Mouse (Mus musculus): ENCODE results near the gene Ccl28. TPM values are rescaled to one million over a fixed set of nuclear protein-coding genes. Genes with fewer than 3 reads are reported as not detected.
"Not testable (repeated sequence)": the region's sequence is repeated elsewhere in the genome, so short reads cannot be mapped to it uniquely, and the experiment has no call there.

The Ccl28 gene
- polyA plus RNA-seq, 1 experiment from 2014 or later: 0.09 TPM

DNA sequence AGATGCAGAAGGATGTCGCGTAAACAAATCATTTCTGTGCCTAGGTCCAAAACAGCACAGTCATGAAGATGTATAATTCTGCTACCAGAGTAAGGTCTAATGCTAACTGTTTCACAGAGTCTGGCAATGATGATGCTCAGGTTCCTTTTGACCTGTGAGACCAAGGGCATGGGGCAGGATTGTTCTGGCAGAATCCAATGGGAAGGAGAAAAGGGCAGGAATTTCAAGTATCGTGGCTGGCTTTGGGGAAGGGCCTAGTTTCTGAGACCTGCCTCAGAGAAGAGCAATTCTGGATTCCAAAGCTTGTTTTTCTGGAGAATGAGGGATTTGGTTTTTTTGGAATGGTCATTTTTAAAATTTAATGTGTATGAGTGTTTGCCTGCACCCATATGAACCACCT, 4.8 kb upstream of the Ccl28 start:
- H3K4me1 ChIP-seq (ENCODE audit: insufficient read depth): no peaks in the 10 kb centered on the region
- no peak for ATAC-seq (ENCODE audit: insufficient read depth)
- no peaks in the 10 kb centered on the region for H3K27me3 ChIP-seq (ENCODE audit: insufficient read depth, low read length)
- DNase-seq: no peak
- no peak overlapping the region for H3K4me2 ChIP-seq
- 87% methylated on average over 3 of the region's 3 CpGs for WGBS
- H3K27ac ChIP-seq (ENCODE audit: low read depth): no peak overlapping the region
- no peak overlapping the region for H3K4me3 ChIP-seq (ENCODE audit: low read depth, low read length)
- TF ChIP-seq CTCF (IDR thresholded peaks at IDR 0.05; ENCODE audit: low read depth): no peak
- no peak overlapping the region for H3K9ac ChIP-seq
- no peaks in the 10 kb centered on the region for H3K9me3 ChIP-seq (ENCODE audit: low read depth, low read length)
- H3K36me3 ChIP-seq (ENCODE audit: insufficient read depth): no peaks in the 10 kb centered on the region

DNA sequence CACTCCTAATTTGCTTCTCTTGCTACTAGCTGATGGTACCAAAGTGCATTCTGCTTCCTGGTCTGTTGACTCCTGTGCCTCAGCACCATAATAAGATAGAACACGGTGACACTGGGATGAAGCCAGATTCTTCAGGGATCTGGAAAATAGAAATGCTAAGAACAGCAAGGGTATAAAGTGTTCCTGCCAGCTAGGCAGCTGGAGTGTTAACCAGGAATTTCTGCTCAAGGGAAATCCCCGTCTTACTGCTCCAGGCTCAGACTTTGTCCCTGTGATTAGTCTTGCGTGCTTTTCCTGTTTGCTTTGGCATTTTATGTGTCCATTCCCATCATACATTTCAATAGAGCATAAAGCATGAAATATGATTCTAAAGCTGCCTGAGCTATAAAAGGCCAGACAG, 3.9 kb upstream of the Ccl28 start:
- no peak overlapping the region for H3K4me2 ChIP-seq
- no peak overlapping the region for H3K27ac ChIP-seq (ENCODE audit: low read depth)
- H3K27me3 ChIP-seq (ENCODE audit: insufficient read depth, low read length): no peaks in the 10 kb centered on the region
- no peak overlapping the region for H3K9ac ChIP-seq
- 72% methylated on average over 3 of the region's 3 CpGs for WGBS
- no peak for TF ChIP-seq CTCF (IDR thresholded peaks at IDR 0.05; ENCODE audit: low read depth)
- H3K36me3 ChIP-seq (ENCODE audit: insufficient read depth): no peaks in the 10 kb centered on the region
- H3K4me1 ChIP-seq (ENCODE audit: insufficient read depth): no peaks in the 10 kb centered on the region
- H3K4me3 ChIP-seq (ENCODE audit: low read depth, low read length): no peak overlapping the region
- H3K9me3 ChIP-seq (ENCODE audit: low read depth, low read length): no peaks in the 10 kb centered on the region
- no peak for DNase-seq
- no peak for ATAC-seq (ENCODE audit: insufficient read depth)

GRCm38 (mm10) chr13:119625952-119626351, 2.3 kb downstream of the Ccl28 start:
- not testable (repeated sequence) for H3K27ac ChIP-seq (ENCODE audit: low read depth); H3K4me2 ChIP-seq; H3K36me3 ChIP-seq (ENCODE audit: insufficient read depth); H3K9me3 ChIP-seq (ENCODE audit: low read depth, low read length); ATAC-seq (ENCODE audit: insufficient read depth); H3K4me3 ChIP-seq (ENCODE audit: low read depth, low read length); H3K9ac ChIP-seq; H3K4me1 ChIP-seq (ENCODE audit: insufficient read depth); H3K27me3 ChIP-seq (ENCODE audit: insufficient read depth, low read length)
- WGBS: 75% methylated on average over 5 of the region's 5 CpGs
- DNase-seq: peak; percentile 49

- 0 out of 2 replicates have a peak, but pooled peaks cover 3% of the 10 kb centered on the region for H3K27me3 ChIP-seq (ENCODE audit: insufficient read depth, low read length)
- H3K9ac ChIP-seq: peak overlapping the region; percentile 51
- DNase-seq: peak; percentile 98
- peak overlapping the region; percentile 50 for H3K4me3 ChIP-seq (ENCODE audit: low read depth, low read length)
- ATAC-seq (ENCODE audit: insufficient read depth): peak; percentile 98
- no peak for TF ChIP-seq CTCF (IDR thresholded peaks at IDR 0.05; ENCODE audit: low read depth)
- no peaks in the 10 kb centered on the region for H3K9me3 ChIP-seq (ENCODE audit: low read depth, low read length)
- 2% methylated on average over 31 of the region's 33 CpGs for WGBS
- H3K27ac ChIP-seq (ENCODE audit: low read depth): no peak overlapping the region
- no peaks in the 10 kb centered on the region for H3K36me3 ChIP-seq (ENCODE audit: insufficient read depth)
- no peaks in the 10 kb centered on the region for H3K4me1 ChIP-seq (ENCODE audit: insufficient read depth)
- peak overlapping the region; percentile 65 for H3K4me2 ChIP-seq
Measured at GRCm38 (mm10) chr13:119631482-119632155, 8.0 kb downstream of the Ccl28 start.

- Histone ChIP-seq H3K4me3 (ENCODE audit: low read depth, low read length) (peak overlapping the region; percentile 50), H3K27ac (ENCODE audit: low read depth) (no peak overlapping the region), H3K9me3 (ENCODE audit: low read depth, low read length) (no peaks in the 10 kb centered on the region), H3K27me3 (ENCODE audit: insufficient read depth, low read length) (0 out of 2 replicates have a peak, but pooled peaks cover 3% of the 10 kb centered on the region), H3K9ac (no peak overlapping the region), H3K36me3 (ENCODE audit: insufficient read depth) (no peaks in the 10 kb centered on the region), H3K4me1 (ENCODE audit: insufficient read depth) (no peaks in the 10 kb centered on the region), H3K4me2 (peak overlapping the region; percentile 65)
- no peak for DNase-seq
- 0 out of 2 replicates have a peak, but pooled peaks have one; percentile 10 for ATAC-seq (ENCODE audit: insufficient read depth)
- WGBS: 78% methylated on average over 4 of the region's 4 CpGs
- TF ChIP-seq CTCF (IDR thresholded peaks at IDR 0.05; ENCODE audit: low read depth): no peak
Measured at GRCm38 (mm10) chr13:119632156-119632548, 8.5 kb downstream of the Ccl28 start.

DNA sequence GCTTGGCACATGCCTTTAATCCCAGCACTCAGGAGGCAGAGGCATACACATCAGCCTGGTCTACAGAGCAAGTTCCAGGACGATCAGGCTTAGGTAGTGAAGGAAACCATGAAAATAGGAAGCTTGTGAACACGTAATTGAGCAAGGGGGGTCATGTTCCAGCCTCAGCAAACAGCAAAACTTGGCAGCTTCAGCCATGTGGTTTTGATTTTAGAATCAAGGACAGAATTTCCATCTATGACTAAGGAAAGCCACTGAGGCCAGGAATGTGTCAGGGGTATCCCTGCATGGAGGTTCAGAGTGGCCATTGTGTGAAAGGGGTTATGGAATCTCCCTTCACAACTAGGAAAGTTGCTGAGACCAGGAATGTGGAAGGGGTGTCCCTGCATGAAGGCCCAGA, 11.9 kb downstream of the Ccl28 start:
- ATAC-seq (ENCODE audit: insufficient read depth) (no peak), DNase-seq (no peak)
- H3K9me3 ChIP-seq (ENCODE audit: low read depth, low read length): no peaks in the 10 kb centered on the region
- H3K27me3 ChIP-seq (ENCODE audit: insufficient read depth, low read length): 0 out of 2 replicates have a peak, but pooled peaks cover 3% of the 10 kb centered on the region
- no peaks in the 10 kb centered on the region for H3K4me1 ChIP-seq (ENCODE audit: insufficient read depth)
- no peak overlapping the region for H3K9ac ChIP-seq
- no peak overlapping the region for H3K4me3 ChIP-seq (ENCODE audit: low read depth, low read length)
- 61% methylated on average over 2 of the region's 2 CpGs for WGBS
- H3K4me2 ChIP-seq: no peak overlapping the region
- no peak for TF ChIP-seq CTCF (IDR thresholded peaks at IDR 0.05; ENCODE audit: low read depth)
- H3K36me3 ChIP-seq (ENCODE audit: insufficient read depth): no peaks in the 10 kb centered on the region
- H3K27ac ChIP-seq (ENCODE audit: low read depth): no peak overlapping the region

GRCm38 (mm10) chr13:119637837-119638236, 14.2 kb downstream of the Ccl28 start:
- H3K9me3 ChIP-seq (ENCODE audit: low read depth, low read length): no peaks in the 10 kb centered on the region
- no peak overlapping the region for H3K27ac ChIP-seq (ENCODE audit: low read depth)
- DNase-seq (no peak), ATAC-seq (ENCODE audit: insufficient read depth) (no peak)
- H3K9ac ChIP-seq: no peak overlapping the region
- 0 out of 2 replicates have a peak, but pooled peaks cover 3% of the 10 kb centered on the region for H3K27me3 ChIP-seq (ENCODE audit: insufficient read depth, low read length)
- H3K4me2 ChIP-seq: no peak overlapping the region
- 69% methylated on average over 4 of the region's 4 CpGs for WGBS
- H3K4me3 ChIP-seq (ENCODE audit: low read depth, low read length): no peak overlapping the region
- no peaks in the 10 kb centered on the region for H3K4me1 ChIP-seq (ENCODE audit: insufficient read depth)
- no peaks in the 10 kb centered on the region for H3K36me3 ChIP-seq (ENCODE audit: insufficient read depth)
- no peak for TF ChIP-seq CTCF (IDR thresholded peaks at IDR 0.05; ENCODE audit: low read depth)

All from lung, embryonic 14.5 days (tissue).